Mouse (Mus musculus) liver, postnatal 0 days (tissue): Measurements from ENCODE around the gene Wdr13. TPM values are rescaled to one million over a fixed set of nuclear protein-coding genes. Genes with fewer than 3 reads are reported as not detected.

Source experiments
- ATAC-seq: fragments of 200-750 bp; cut with Nextera tagmentation; 2 replicates; pipeline ENCODE4 v1.8.0; 2017; ENCODE audit warnings: mild to moderate bottlenecking, moderate library complexity
- DNase-seq: peaks from one replicate; pipeline ENCODE4 v3.0.0-alpha.2; 2016
- H3K27ac ChIP-seq: fragments of 300-500 bp; sonication (generic); 2 replicates; pipeline ENCODE4 v1.5.1; 2014; ENCODE audit warnings: antibody characterized with exemption, moderate library complexity, mild to moderate bottlenecking, low read depth
- H3K27me3 ChIP-seq: fragments of 300-500 bp; sonication (generic); 2 replicates; pipeline ENCODE4 v1.6.1; 2014; ENCODE audit warnings: low read length, control low read depth, mixed read lengths; ENCODE audit not compliant: insufficient read depth
- H3K36me3 ChIP-seq: fragments of 300-500 bp; sonication (generic); replicated peaks from 2 replicates; pipeline ENCODE4 v1.6.1; 2014; ENCODE audit warnings: mild to moderate bottlenecking, control low read depth, low read length, moderate library complexity, mixed read lengths; ENCODE audit not compliant: insufficient read depth
- H3K4me1 ChIP-seq: fragments of 300-500 bp; sonication (generic); 2 replicates; pipeline ENCODE4 v1.6.1; 2014; ENCODE audit warnings: antibody characterized with exemption, mild to moderate bottlenecking, control low read depth; ENCODE audit not compliant: insufficient read depth
- H3K4me2 ChIP-seq: fragments of 300-500 bp; sonication (generic); 2 replicates; pipeline ENCODE4 v1.6.1; 2014; ENCODE audit warnings: low read depth, mild to moderate bottlenecking, low read length, moderate library complexity, mixed read lengths
- H3K4me3 ChIP-seq: fragments of 300-500 bp; sonication (generic); 2 replicates; pipeline ENCODE4 v1.5.1; 2014; ENCODE audit warnings: low read depth, low read length
- H3K9ac ChIP-seq: fragments of 300-500 bp; sonication (generic); replicated peaks from 2 replicates; pipeline ENCODE4 v1.6.1; 2014; ENCODE audit warnings: mild to moderate bottlenecking, moderate library complexity
- H3K9me3 ChIP-seq: fragments of 300-500 bp; sonication (generic); 2 replicates; pipeline ENCODE4 v1.6.1; 2016; ENCODE audit warnings: mild to moderate bottlenecking, control low read depth, low read length, mixed read lengths
- CTCF ChIP-seq: sonication (generic); IDR thresholded peaks from 2 replicates; pipeline ENCODE4 v1.5.1; 2016; ENCODE audit warnings: antibody characterized with exemption, low read depth
- EP300 ChIP-seq: IDR thresholded peaks from 2 replicates; pipeline ENCODE4 v1.6.1; 2016; ENCODE audit warnings: antibody characterized with exemption, low read depth, mild to moderate bottlenecking
- WGBS: fragments of 180-500 bp; shearing (Covaris S2); extraction: QIAGEN DNeasy Blood & Tissue Kit; methylation state at CpG from one replicate; pipeline ENCODE4 v1.1.7; 2014; ENCODE audit not compliant: insufficient replicate concordance; 5-methylcytosine and 5-hydroxymethylcytosine counted together
- polyA plus RNA-seq: library from polyadenylated mRNA; unstranded; fragments of >200 nt; fragmentation: Nextera tagmentation; extraction: Ambion mirVana; gene quantifications from 2 replicates; pipeline ENCODE4 v1.2.1, GENCODE M21; 2015

Gene Wdr13
- 4.6 and 5.6 TPM in 2 replicates for polyA plus RNA-seq

GRCm38 (mm10) chrX:8132017-8132976 is at the start of gene Wdr13:
TSS of gene Wdr13 (minus strand) at chrX:8132892.
- Histone ChIP-seq H3K4me3 (peak within 1 kb of the TSS; percentile 65), H3K36me3 (peaks cover 7% of the 10 kb centered on the region), H3K4me1 (peaks cover 4% of the 10 kb centered on the region; the same call in 1 of the 2 replicates), H3K4me2 (peak within 1 kb of the TSS; percentile 73), H3K9ac (peak within 1 kb of the TSS; percentile 72), H3K27ac (peak within 1 kb of the TSS; percentile 98), H3K27me3 (no peaks in the 10 kb centered on the region), H3K9me3 (no peaks in the 10 kb centered on the region)
- 13% methylated on average over 38 of the region's 40 CpGs for WGBS
- TF ChIP-seq EP300 (peak; percentile 12; the same call in 1 of the 2 replicates), CTCF (no peak)
- peak; percentile 93 for ATAC-seq
- peak; percentile 92 for DNase-seq

- 50% methylated on average over 5 of the region's 5 CpGs for WGBS
- no peak overlapping the region for H3K4me3 ChIP-seq
- H3K27ac ChIP-seq: no peak overlapping the region
- peaks cover 4% of the 10 kb centered on the region; the same call in 1 of the 2 replicates for H3K4me1 ChIP-seq
- no peaks in the 10 kb centered on the region for H3K36me3 ChIP-seq
- H3K9me3 ChIP-seq: no peaks in the 10 kb centered on the region
- TF ChIP-seq EP300 (no peak), CTCF (no peak)
- no peak for ATAC-seq
- H3K27me3 ChIP-seq: no peaks in the 10 kb centered on the region
- no peak for DNase-seq
- H3K4me2 ChIP-seq: no peak overlapping the region
- H3K9ac ChIP-seq: no peak overlapping the region
Observed at GRCm38 (mm10) chrX:8179646-8180045, 47.0 kb upstream of the Wdr13 start.

- Histone ChIP-seq H3K4me1 (peaks cover 4% of the 10 kb centered on the region; the same call in 1 of the 2 replicates), H3K27me3 (no peaks in the 10 kb centered on the region), H3K4me3 (no peak overlapping the region), H3K36me3 (no peaks in the 10 kb centered on the region), H3K4me2 (no peak overlapping the region), H3K9me3 (no peaks in the 10 kb centered on the region), H3K9ac (no peak overlapping the region), H3K27ac (no peak overlapping the region)
- 69% methylated on average over 2 of the region's 2 CpGs for WGBS
- DNase-seq (no peak), ATAC-seq (no peak)
- TF ChIP-seq EP300 (no peak), CTCF (no peak)
Observed at GRCm38 (mm10) chrX:8178871-8179270, 46.2 kb upstream of the Wdr13 start.

- peak; percentile 87 for DNase-seq
- Histone ChIP-seq H3K4me1 (peaks cover 4% of the 10 kb centered on the region; the same call in 1 of the 2 replicates), H3K9ac (peak within 1 kb of the TSS; percentile 68), H3K4me3 (peak within 1 kb of the TSS; percentile 70), H3K4me2 (peak within 1 kb of the TSS; percentile 73), H3K27ac (peak within 1 kb of the TSS; percentile 58), H3K9me3 (no peaks in the 10 kb centered on the region), H3K27me3 (no peaks in the 10 kb centered on the region), H3K36me3 (no peaks in the 10 kb centered on the region)
- ATAC-seq: peak; percentile 94
- 14% methylated on average over 55 of the region's 56 CpGs for WGBS
- TF ChIP-seq CTCF (peak; percentile 64), EP300 (no peak)
Observed at GRCm38 (mm10) chrX:8175504-8176385, 43.1 kb upstream of the Wdr13 start, which contains the start of gene Tbc1d25. TSS of gene Tbc1d25 (minus strand) at chrX:8176181.

GRCm38 (mm10) chrX:8175169-8175503 is 42.4 kb upstream of the Wdr13 start:
- H3K9ac ChIP-seq: peak overlapping the region; percentile 68
- peak overlapping the region; percentile 73 for H3K4me2 ChIP-seq
- 18% methylated on average over 4 of the region's 4 CpGs for WGBS
- no peaks in the 10 kb centered on the region for H3K9me3 ChIP-seq
- ATAC-seq (no peak), DNase-seq (no peak)
- peak overlapping the region; percentile 58; the same call in 1 of the 2 replicates for H3K27ac ChIP-seq
- no peaks in the 10 kb centered on the region for H3K36me3 ChIP-seq
- H3K4me1 ChIP-seq: peaks cover 4% of the 10 kb centered on the region; the same call in 1 of the 2 replicates
- H3K4me3 ChIP-seq: peak overlapping the region; percentile 70
- TF ChIP-seq EP300 (no peak), CTCF (no peak)
- no peaks in the 10 kb centered on the region for H3K27me3 ChIP-seq
